Mouse (Mus musculus) kidney, adult 2 months (tissue): ENCODE results near the gene Slc25a13. TPM values are rescaled to one million over a fixed set of nuclear protein-coding genes. Genes with fewer than 3 reads are reported as not detected.

Experiments
- DNase-seq: peaks from one replicate; pipeline ENCODE4 v3.0.0; 2021
- H3K27ac ChIP-seq: fragments of 200-500 bp; 2 replicates; pipeline ENCODE4 v1.5.1; 2012; ENCODE audit warnings: low read depth, low read length, control low read depth, inconsistent platforms; ENCODE audit not compliant: insufficient read depth
- H3K27me3 ChIP-seq: fragments of 200-500 bp; replicated peaks from 2 replicates; pipeline ENCODE4 v1.6.1; 2012; ENCODE audit warnings: mild to moderate bottlenecking, moderate library complexity, low read length, inconsistent platforms; ENCODE audit not compliant: control insufficient read depth, insufficient read depth
- H3K36me3 ChIP-seq: fragments of 200-500 bp; 2 replicates; pipeline ENCODE4 v1.6.1; 2012; ENCODE audit warnings: mild to moderate bottlenecking, moderate library complexity, low read length, inconsistent platforms; ENCODE audit not compliant: control insufficient read depth, insufficient read depth
- H3K4me1 ChIP-seq: fragments of 200-500 bp; 2 replicates; pipeline ENCODE4 v1.6.1; 2011; ENCODE audit warnings: low read length; ENCODE audit not compliant: control insufficient read depth, insufficient read depth
- H3K4me3 ChIP-seq: fragments of 200-500 bp; 2 replicates; pipeline ENCODE4 v1.5.1; 2011; ENCODE audit warnings: mild to moderate bottlenecking, low read depth, low read length, control low read depth; ENCODE audit not compliant: insufficient read depth
- CTCF ChIP-seq: fragments of 200-500 bp; conservative IDR thresholded peaks from 2 replicates; pipeline ENCODE4 v1.5.1; 2011; ENCODE audit warnings: low read depth, mild to moderate bottlenecking, control low read depth, low read length, moderate library complexity, mixed read lengths; ENCODE audit not compliant: insufficient read depth, insufficient read length
- POLR2A ChIP-seq: fragments of 200-500 bp; IDR thresholded peaks from one replicate; pipeline ENCODE4 v1.6.1; 2011; ENCODE audit warnings: low read depth, low read length, control low read depth
- WGBS: fragments of 180-500 bp; shearing (Covaris S2); methylation state at CpG from one replicate; pipeline ENCODE4 v1.1.7; 2018; 5-methylcytosine and 5-hydroxymethylcytosine counted together
- polyA plus RNA-seq: library from polyadenylated mRNA; depleted of rRNA; stranded (reverse); fragments of >200 nt; gene quantifications from 2 replicates; pipeline ENCODE4 v1.2.3, GENCODE M21; 2012

The Slc25a13 gene
- polyA plus RNA-seq, 1 experiment = 37.8 TPM

DNA sequence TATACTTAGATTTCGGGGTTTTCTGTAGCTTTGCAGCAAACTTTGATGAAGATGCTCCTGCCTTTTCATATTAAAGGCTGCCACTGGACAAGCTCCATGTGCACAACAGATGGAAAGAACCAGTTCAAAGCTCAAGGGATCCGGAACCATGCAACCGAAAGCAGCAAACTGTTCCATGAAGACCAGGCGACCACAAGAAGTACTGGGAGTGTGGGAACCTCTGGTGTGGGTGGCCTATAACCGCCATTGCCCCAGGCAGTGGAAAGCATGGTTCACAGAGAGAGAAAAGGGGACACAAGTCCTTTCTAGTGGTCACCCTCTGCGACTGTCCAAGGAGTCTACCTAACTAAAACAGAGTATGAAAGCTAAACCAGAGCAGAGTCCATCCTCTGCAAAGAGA lies 66.2 kb downstream of the Slc25a13 start:
- no peak overlapping the region for H3K27ac ChIP-seq
- DNase-seq = no peak
- H3K4me3 ChIP-seq = no peak overlapping the region
- no peaks in the 10 kb centered on the region for H3K27me3 ChIP-seq
- TF ChIP-seq CTCF = no peak
- no peak for TF ChIP-seq POLR2A
- no peaks in the 10 kb centered on the region; the same call in 1 of the 2 replicates for H3K36me3 ChIP-seq
- H3K4me1 ChIP-seq = peaks cover 7% of the 10 kb centered on the region; the same call in 1 of the 2 replicates
- 97% methylated on average over 6 of the region's 6 CpGs for WGBS

DNA sequence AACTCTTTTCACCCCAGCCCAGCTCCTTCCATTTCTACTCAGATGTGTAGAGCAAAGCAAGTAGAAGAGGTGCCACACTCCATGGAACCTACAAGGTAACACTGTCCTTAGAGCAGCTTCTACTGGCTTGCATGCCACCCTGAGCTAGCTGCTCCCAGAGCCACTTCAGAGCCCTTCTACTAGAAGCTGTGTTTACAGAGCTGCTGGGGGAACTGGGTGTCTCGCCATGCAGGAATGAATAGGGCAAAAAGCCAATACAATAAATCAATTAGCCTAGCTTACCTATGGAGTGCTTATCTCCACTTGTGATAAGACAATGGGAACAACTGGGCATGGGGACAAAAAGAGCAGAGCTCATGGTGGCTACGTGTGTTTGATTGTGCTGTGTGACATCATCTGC lies 67.2 kb downstream of the Slc25a13 start:
- no peaks in the 10 kb centered on the region; the same call in 1 of the 2 replicates for H3K36me3 ChIP-seq
- H3K4me3 ChIP-seq = no peak overlapping the region
- TF ChIP-seq CTCF (no peak), POLR2A (no peak)
- no peak for DNase-seq
- H3K4me1 ChIP-seq = peaks cover 7% of the 10 kb centered on the region; the same call in 1 of the 2 replicates
- no peak overlapping the region for H3K27ac ChIP-seq
- 61% methylated on average over 2 of the region's 2 CpGs for WGBS
- no peaks in the 10 kb centered on the region for H3K27me3 ChIP-seq

DNA sequence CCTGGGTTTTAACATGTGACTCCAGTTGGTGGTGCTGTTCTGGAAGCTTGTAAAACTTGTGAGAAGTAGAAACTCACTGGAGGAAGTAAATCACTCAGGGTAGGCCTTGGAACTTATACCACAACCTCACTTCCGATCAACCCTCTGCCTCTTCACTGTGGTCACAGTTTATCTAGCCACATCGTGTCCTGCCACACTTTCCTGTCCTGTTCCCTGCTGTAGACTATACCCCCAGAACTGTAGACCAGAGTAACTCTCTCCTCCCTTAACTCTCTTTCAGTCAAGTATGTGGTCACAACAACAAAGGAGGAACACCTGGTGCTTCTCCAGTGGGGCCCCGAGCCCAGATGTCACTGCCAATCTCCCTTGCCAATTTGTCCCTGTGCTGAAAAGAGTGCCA lies 67.6 kb downstream of the Slc25a13 start:
- no peaks in the 10 kb centered on the region; the same call in 1 of the 2 replicates for H3K36me3 ChIP-seq
- no peak overlapping the region for H3K4me3 ChIP-seq
- no peaks in the 10 kb centered on the region for H3K27me3 ChIP-seq
- 76% methylated on average over 3 of the region's 3 CpGs for WGBS
- TF ChIP-seq CTCF = no peak
- no peak for TF ChIP-seq POLR2A
- DNase-seq = peak; percentile 21
- peaks cover 7% of the 10 kb centered on the region; the same call in 1 of the 2 replicates for H3K4me1 ChIP-seq
- H3K27ac ChIP-seq = no peak overlapping the region

DNA sequence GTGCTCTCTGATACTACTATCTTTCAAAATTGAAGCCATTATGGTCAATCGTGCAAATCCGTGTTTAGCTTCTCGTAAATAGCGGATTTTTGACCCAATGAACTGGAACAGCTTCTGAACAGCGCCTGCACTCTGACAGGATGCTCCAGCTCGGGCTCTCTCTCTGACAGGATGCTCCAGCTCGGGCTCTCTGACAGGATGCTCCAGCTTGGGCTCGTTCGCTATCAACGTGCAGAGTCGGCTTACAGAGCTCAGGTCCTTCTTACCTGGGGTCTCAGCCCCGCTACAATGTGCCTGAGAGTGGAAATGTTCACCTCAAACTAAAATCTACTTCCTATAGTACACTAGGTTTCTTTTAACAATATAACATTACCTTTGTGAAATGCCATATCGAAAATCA lies 71.6 kb downstream of the Slc25a13 start:
- WGBS = 69% methylated on average over 13 of the region's 13 CpGs
- TF ChIP-seq CTCF (no peak), POLR2A (no peak)
- no peaks in the 10 kb centered on the region for H3K27me3 ChIP-seq
- DNase-seq = no peak
- no peaks in the 10 kb centered on the region; the same call in none of the 2 replicates for H3K36me3 ChIP-seq
- H3K27ac ChIP-seq = no peak overlapping the region
- no peak overlapping the region for H3K4me3 ChIP-seq
- H3K4me1 ChIP-seq = no peaks in the 10 kb centered on the region

DNA sequence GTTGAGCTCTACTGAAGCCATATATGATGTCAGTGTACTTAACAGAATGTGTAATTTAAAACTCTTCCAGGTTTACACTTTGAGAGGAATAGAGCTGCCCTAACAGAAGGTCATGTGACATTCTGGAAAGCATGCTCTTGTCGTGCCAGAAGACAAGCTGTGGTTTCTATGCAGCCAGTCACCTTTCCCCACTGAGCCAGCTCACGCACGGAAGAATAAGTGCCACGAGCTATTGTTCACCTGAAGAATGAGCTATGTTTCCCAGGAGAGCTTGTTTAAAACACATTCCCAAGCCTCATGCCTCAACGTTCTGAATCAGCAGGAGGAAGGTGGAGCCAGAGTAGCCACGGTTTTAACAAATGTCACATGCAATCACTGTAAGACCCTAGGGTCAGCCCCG lies 73.4 kb downstream of the Slc25a13 start:
- Histone ChIP-seq H3K4me1 (no peaks in the 10 kb centered on the region), H3K36me3 (no peaks in the 10 kb centered on the region; the same call in none of the 2 replicates), H3K4me3 (no peak overlapping the region), H3K27me3 (no peaks in the 10 kb centered on the region), H3K27ac (no peak overlapping the region)
- TF ChIP-seq POLR2A = no peak
- TF ChIP-seq CTCF = no peak
- peak; percentile 12 for DNase-seq
- 40% methylated on average over 7 of the region's 7 CpGs for WGBS

DNA sequence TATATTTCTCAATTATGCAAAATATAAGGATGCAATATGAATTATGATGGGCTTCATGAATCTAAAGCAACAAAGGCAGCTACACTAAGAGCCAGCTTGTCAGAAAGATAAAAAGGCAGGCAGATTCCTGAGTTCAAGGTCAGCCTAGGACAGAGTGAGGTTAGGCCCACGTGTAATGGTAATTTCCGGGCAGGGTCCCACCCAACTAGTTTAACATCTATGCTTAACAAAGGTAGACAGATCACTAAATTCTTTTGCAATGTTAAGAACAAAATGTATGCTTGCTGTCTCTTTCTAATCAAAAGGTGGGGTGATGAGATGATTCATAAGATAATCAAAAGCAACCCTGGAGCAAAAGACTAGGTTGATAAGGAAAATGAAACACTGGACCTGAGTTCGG lies 76.6 kb downstream of the Slc25a13 start:
- H3K27me3 ChIP-seq = no peaks in the 10 kb centered on the region
- no peak for DNase-seq
- peaks cover 3% of the 10 kb centered on the region; the same call in 1 of the 2 replicates for H3K4me1 ChIP-seq
- no peak overlapping the region for H3K27ac ChIP-seq
- H3K36me3 ChIP-seq = no peaks in the 10 kb centered on the region; the same call in 1 of the 2 replicates
- WGBS = 86% methylated on average over 3 of the region's 3 CpGs
- TF ChIP-seq CTCF (no peak), POLR2A (no peak)
- H3K4me3 ChIP-seq = no peak overlapping the region

DNA sequence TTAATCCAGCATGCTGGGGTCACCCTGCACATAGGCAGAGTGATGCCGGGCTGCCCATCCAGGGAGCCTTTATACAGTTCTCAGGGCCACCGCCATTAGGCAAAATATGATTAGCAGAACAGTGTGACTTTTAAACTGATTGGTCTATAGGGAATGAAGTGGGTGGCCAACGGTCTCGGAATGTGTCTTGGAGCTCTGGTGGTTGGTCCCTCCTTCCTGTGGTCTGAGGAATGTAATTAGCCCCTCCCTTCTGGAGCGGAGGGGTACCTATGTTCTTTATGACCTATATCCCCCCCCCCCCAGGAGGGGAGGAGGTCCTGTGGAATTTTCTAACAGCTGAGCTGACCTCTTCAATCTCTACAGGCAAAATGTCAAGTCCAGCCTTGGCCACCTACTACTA lies 77.9 kb downstream of the Slc25a13 start:
- no peak for TF ChIP-seq POLR2A
- TF ChIP-seq CTCF = no peak
- Histone ChIP-seq H3K27me3 (no peaks in the 10 kb centered on the region), H3K4me1 (peaks cover 12% of the 10 kb centered on the region), H3K36me3 (no peaks in the 10 kb centered on the region; the same call in 1 of the 2 replicates), H3K27ac (no peak overlapping the region), H3K4me3 (no peak overlapping the region)
- no peak for DNase-seq
- WGBS = 82% methylated on average over 5 of the region's 5 CpGs
